Mouse (Mus musculus) cortical plate, adult 2 months (tissue): ENCODE measurements at regions not wholly inside any gene's neighbourhood (a gene's known extent, or its start where the extent isn't known, plus 50 kb on each side); places are given as distances from the start of the nearest gene placed in this dataset.

Source experiments
- CTCF ChIP-seq: fragments of 200-500 bp; IDR thresholded peaks from 2 replicates; pipeline ENCODE4 v1.5.1; 2011; ENCODE audit warnings: mild to moderate bottlenecking, control low read depth, low read length; ENCODE audit not compliant: insufficient read depth; ENCODE audit errors: extremely low read depth
- POLR2A ChIP-seq: fragments of 200-500 bp; IDR thresholded peaks from 2 replicates; pipeline ENCODE4 v1.6.1; 2011; ENCODE audit warnings: mild to moderate bottlenecking, low read length, control low read depth; ENCODE audit not compliant: insufficient read depth; ENCODE audit errors: extremely low read depth

GRCm38 (mm10) chr4:143045245-143045644, 167.6 kb downstream of the Prdm2 start:
- no peak for TF ChIP-seq POLR2A
- TF ChIP-seq CTCF = no peak
